In the genomic region with DNA sequence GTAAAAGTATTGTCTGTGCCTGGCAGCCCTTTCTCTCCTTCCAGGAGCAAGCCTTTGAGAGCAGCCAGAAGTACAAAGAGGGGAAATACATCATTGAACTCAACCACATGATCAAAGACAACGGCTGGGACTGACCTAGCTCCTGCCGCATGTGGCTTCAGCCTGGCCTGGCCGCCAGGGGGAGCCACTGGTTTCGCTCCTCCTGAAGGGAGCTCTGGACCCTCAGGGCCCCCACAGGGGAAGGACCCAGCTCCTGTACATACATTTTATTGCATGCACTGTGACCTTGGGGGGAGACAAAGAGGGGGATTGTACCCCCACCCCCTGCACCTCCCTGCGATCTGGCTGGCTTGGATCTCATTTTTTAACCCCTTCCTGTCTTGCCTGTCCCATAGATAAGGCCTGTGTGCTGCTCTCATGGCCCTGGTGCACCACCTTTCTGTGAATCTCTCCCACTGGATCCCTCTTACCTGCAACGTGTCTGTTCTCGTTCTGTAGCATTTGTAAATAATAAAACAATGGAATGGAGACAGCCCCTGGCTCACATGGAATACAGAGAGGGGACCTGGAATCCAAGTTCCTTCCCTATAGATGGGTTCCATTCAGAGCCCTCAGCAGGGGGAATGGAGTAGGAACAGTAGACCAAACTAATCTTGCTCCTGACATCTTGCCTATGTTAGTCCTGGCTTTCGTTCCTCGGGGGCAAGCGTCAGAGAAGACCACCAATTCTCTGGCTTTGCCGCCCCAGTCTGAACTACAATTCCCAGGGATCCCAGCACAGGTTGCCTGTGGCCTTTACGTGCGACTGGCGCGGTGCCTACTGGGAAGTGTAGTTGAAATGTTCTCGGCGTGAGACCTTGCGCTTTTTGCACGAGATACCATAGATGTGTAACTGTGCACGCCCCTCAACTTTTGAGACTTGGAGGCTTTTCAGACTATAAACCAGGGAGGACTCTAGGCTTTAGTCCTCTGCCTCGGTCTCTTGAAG, we compare ENCODE assay signal across 1 mouse cellular context.
TF ChIP-seq lines count a peak whose summit lies in the region.

No protein-coding gene starts in this region.

TF ChIP-seq in MEL, 35 proteins besides CTCF, POLR2A, EP300 and RAD21:
- TF ChIP-seq ETS1 (IDR thresholded peaks at IDR 0.05; ENCODE audit: low read depth, low read length) (peak; percentile 53; the same call in 1 of the 2 replicates), ZKSCAN1 (IDR thresholded peaks at IDR 0.05; ENCODE audit: low read depth, low read length) (no peak), MYB (IDR thresholded peaks at IDR 0.05; ENCODE audit: low read depth, low read length) (no peak), ZNF384 (IDR thresholded peaks at IDR 0.05; ENCODE audit: low read depth, low read length) (no peak), MAZ (IDR thresholded peaks at IDR 0.05; ENCODE audit: low read depth, low read length) (peak; percentile 62; the same call in 1 of the 2 replicates), ZMIZ1 (IDR thresholded peaks at IDR 0.05; ENCODE audit: low read depth, low read length) (0 out of 2 replicates have a peak, but pooled peaks have one; percentile 25), GATA1 (IDR thresholded peaks at IDR 0.05; ENCODE audit: low read depth, low read length) (peak; percentile 66), USF1 (IDR thresholded peaks at IDR 0.05; ENCODE audit: low read depth, low read length) (peak; percentile 78), TCF12 (IDR thresholded peaks at IDR 0.05; ENCODE audit: low read depth, low read length) (peak; percentile 35; the same call in 1 of the 2 replicates), MXI1 (IDR thresholded peaks at IDR 0.05; ENCODE audit: low read depth, low read length) (peak; percentile 80), GABPA (IDR thresholded peaks at IDR 0.05; ENCODE audit: low read depth, low read length) (no peak), E2F4 (IDR thresholded peaks at IDR 0.05; ENCODE audit: borderline replicate concordance, low read depth, low read length) (no peak), NELFE (IDR thresholded peaks at IDR 0.05; ENCODE audit: low read depth, low read length) (peak; percentile 38; the same call in 1 of the 2 replicates), MAX (IDR thresholded peaks at IDR 0.05; ENCODE audit: low read length) (peak; percentile 89), CHD1 (IDR thresholded peaks at IDR 0.05; ENCODE audit: low read depth, low read length) (no peak), TBP (IDR thresholded peaks at IDR 0.05; ENCODE audit: low read depth, low read length) (peak; percentile 25; the same call in 1 of the 2 replicates), KAT2A (conservative IDR thresholded peaks at IDR 0.05; ENCODE audit: low read depth, low read length) (peak; percentile 88), MEF2A (IDR thresholded peaks at IDR 0.05; ENCODE audit: extremely low read depth, insufficient replicate concordance, low read depth, low read length, poor library complexity, severe bottlenecking) (no peak), JUND (IDR thresholded peaks at IDR 0.05; ENCODE audit: low read depth, low read length) (no peak), SIN3A (IDR thresholded peaks at IDR 0.05; ENCODE audit: low read length) (peak; percentile 53), TAL1 (IDR thresholded peaks at IDR 0.05; ENCODE audit: low read length) (no peak), UBTF (IDR thresholded peaks at IDR 0.05; ENCODE audit: borderline replicate concordance, insufficient read depth, low read depth, low read length) (no peak), POLR2AphosphoS2 (IDR thresholded peaks at IDR 0.05; ENCODE audit: low read length) (no peak), ELF1 (IDR thresholded peaks at IDR 0.05; ENCODE audit: low read depth, low read length) (0 out of 2 replicates have a peak, but pooled peaks have one; percentile 32), BHLHE40 (IDR thresholded peaks at IDR 0.05; ENCODE audit: borderline replicate concordance, low read depth, low read length) (0 out of 2 replicates have a peak, but pooled peaks have one; percentile 32), NRF1 (IDR thresholded peaks at IDR 0.05; ENCODE audit: insufficient read depth, low read depth, low read length, poor library complexity, severe bottlenecking) (no peak), HCFC1 (IDR thresholded peaks at IDR 0.05; ENCODE audit: low read depth, low read length) (peak; percentile 99), MYC (IDR thresholded peaks at IDR 0.05; ENCODE audit: low read depth, low read length) (peak; percentile 89), SMC3 (IDR thresholded peaks at IDR 0.05; ENCODE audit: low read depth, low read length) (peak; percentile 76), USF2 (IDR thresholded peaks at IDR 0.05; ENCODE audit: borderline replicate concordance in 1 of 2, insufficient read depth in 1 of 2, low read depth in 1 of 2, low read length in 2 of 2) (0 out of 4 replicates have a peak, but pooled peaks of 1 of the 2 experiments have one; percentile 41), POLR2AphosphoS5 (IDR thresholded peaks at IDR 0.05; ENCODE audit: borderline replicate concordance, low read depth, low read length) (no peak), ZC3H11A (IDR thresholded peaks at IDR 0.05; ENCODE audit: low read depth, low read length) (peak; percentile 51), RCOR1 (IDR thresholded peaks at IDR 0.05; ENCODE audit: low read depth, low read length) (no peak), CHD2 (IDR thresholded peaks at IDR 0.05; ENCODE audit: low read length) (no peak), MAFK (IDR thresholded peaks at IDR 0.05; ENCODE audit: borderline replicate concordance, low read depth, low read length) (no peak)
